ENCODE assay signal across 8 mouse cellular contexts in the genomic region with DNA sequence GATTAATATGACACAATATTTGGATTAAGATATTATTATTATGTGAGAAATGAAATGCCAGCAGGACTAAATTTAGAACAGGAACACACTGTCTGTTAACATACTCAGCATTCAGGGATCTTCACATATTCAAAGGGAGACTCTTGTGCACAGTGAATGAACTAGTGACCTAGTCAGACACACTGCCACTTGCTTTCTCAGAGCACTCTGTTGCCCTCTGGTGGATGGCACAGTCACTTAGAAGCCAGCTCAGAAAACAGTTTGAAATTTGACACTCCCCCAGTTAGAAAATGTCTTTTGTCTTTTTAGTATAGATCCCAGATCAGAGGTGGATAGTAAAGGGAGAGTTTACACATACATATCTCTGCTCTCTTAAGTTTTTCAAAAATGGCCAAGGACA.
DNase-seq lines count a peak whose midpoint lies in the region; ATAC-seq and TF ChIP-seq lines count a peak whose summit lies in the region.

No protein-coding gene starts in this region.

- H3K9me3 ChIP-seq in ES-E14 (ENCODE audit: control insufficient read depth, insufficient read depth, low read depth, low read length), result no peaks in the 10 kb centered on the region

- H3K27ac ChIP-seq in ES-E14 (ENCODE audit: insufficient read depth, low read depth, low read length, poor library complexity, severe bottlenecking), result no peak overlapping the region

- H3K4me3 ChIP-seq in ES-E14 (ENCODE audit: insufficient read depth in 1 of 2, low read depth in 1 of 2, low read length in 2 of 2, poor library complexity in 1 of 2, severe bottlenecking in 1 of 2), result no peak overlapping the region
- no peak overlapping the region for H3K4me3 ChIP-seq in lung, adult 2 months (replicated peaks; ENCODE audit: extremely low read depth, low read depth, low read length)

- TF ChIP-seq CTCF in lung, adult 2 months (IDR thresholded peaks at IDR 0.05; ENCODE audit: insufficient read depth, low read length), result peak; percentile 77

- in situ Hi-C loops in ES-E14 (cut with MboI; ENCODE audit: low sequenced_read_pairs in 2 of 2, unreplicated experiment in 2 of 2), result loop anchor here in 1 of 2 experiments (25.0 kb wide), 1 partner anchor 384 kb away; no protein-coding TSS in a partner anchor

- no peak for TF ChIP-seq POLR2A in lung, adult 2 months (IDR thresholded peaks at IDR 0.05; ENCODE audit: borderline replicate concordance, extremely low read depth, low read depth, low read length)

- ATAC-seq in erythroblast, adult 5-6 weeks (replicated peaks; ENCODE audit: low FRiP score, poor library complexity, severe bottlenecking), result no peak

- peak; percentile 53 for DNase-seq in ES-E14 (ENCODE audit: low read depth, low spot score)
- DNase-seq in adrenal gland, adult (ENCODE audit: inconsistent age in 2 of 2, low spot score in 1 of 2), result peak; percentile 67 to 86
- peak; percentile 88 for DNase-seq in embryo, embryonic 11 days
- DNase-seq in heart, adult 8-10 months (ENCODE audit: low spot score), result peak; percentile 71
- peak; percentile 74 to 88 for DNase-seq in kidney, postnatal 36 days
- DNase-seq in lung, adult 2 months, result peak; percentile 54
- DNase-seq in right cerebral cortex, adult 18-20 months, result peak; percentile 69

- H3K4me1 ChIP-seq in ES-E14 (ENCODE audit: control insufficient read depth in 2 of 2, insufficient read depth in 2 of 2, low read length in 2 of 2, poor library complexity in 1 of 2), result no peaks in the 10 kb centered on the region
- H3K4me1 ChIP-seq in lung, adult 2 months (ENCODE audit: control insufficient read depth, insufficient read depth, low read length), result no peaks in the 10 kb centered on the region

- no peak overlapping the region for H3K9ac ChIP-seq in ES-E14 (ENCODE audit: insufficient read depth, low read depth, low read length, poor library complexity, severe bottlenecking)

- H3K36me3 ChIP-seq in ES-E14 (ENCODE audit: control insufficient read depth, insufficient read depth, low read length, poor library complexity, severe bottlenecking), result no peaks in the 10 kb centered on the region

TF ChIP-seq in ES-E14, 5 proteins besides CTCF, POLR2A, EP300 and RAD21:
- TF ChIP-seq HCFC1 (IDR thresholded peaks at IDR 0.05; ENCODE audit: borderline replicate concordance, insufficient read depth, low read length) (no peak), CHD2 (IDR thresholded peaks at IDR 0.05; ENCODE audit: low read depth, low read length) (no peak), MAFK (IDR thresholded peaks at IDR 0.05; ENCODE audit: insufficient read depth, low read depth, low read length) (no peak), ZC3H11A (IDR thresholded peaks at IDR 0.05; ENCODE audit: borderline replicate concordance, low read depth, low read length) (peak; percentile 81), ZNF384 (IDR thresholded peaks at IDR 0.05; ENCODE audit: low read depth, low read length) (no peak)
TF ChIP-seq in ES-E14: peak in this region for 1.
